Mouse (Mus musculus) stomach, postnatal 0 days (tissue): Measurements from ENCODE around the gene Pdlim3.

Source experiments
- CTCF ChIP-seq: IDR thresholded peaks from 2 replicates; pipeline ENCODE4 v1.5.1; 2016; ENCODE audit warnings: antibody characterized with exemption, low read depth, mild to moderate bottlenecking, moderate library complexity
- EP300 ChIP-seq: optimal IDR thresholded peaks from 2 replicates; pipeline ENCODE3; 2016; ENCODE audit warnings: antibody characterized with exemption

DNA sequence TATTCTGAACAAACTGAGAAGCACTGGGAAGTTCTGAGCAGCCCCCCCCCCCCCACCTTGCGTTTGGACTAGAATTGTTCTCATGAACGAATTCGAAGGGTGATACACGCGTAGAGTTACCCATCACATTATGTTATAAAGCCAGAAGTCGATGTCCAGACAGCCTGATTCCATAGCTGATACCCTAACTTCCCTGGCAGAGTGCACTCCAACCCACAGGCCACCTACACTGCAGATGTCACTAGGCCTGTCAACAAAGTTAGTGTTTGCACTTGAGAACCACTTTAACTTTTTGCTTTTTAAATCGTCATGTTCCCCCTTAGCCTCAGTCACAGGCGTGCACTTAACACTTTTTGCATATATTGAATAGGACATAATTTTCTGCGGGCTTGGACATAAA lies 51.7 kb downstream of the Pdlim3 start:
- no peak for TF ChIP-seq CTCF
- no peak for TF ChIP-seq EP300
